ENCODE assay signal across 8 mouse cellular contexts in genomic region chr12:86824860-86825583, GRCm38 (mm10). TPM values are rescaled to one million over a fixed set of nuclear protein-coding genes. Genes with fewer than 3 reads are reported as not detected.
DNase-seq lines count a peak whose midpoint lies in the region; ATAC-seq and TF ChIP-seq lines count a peak whose summit lies in the region.

No protein-coding gene starts in this region.

- in situ Hi-C loops in ES-E14 (cut with MboI; ENCODE audit: low sequenced_read_pairs in 2 of 2, unreplicated experiment in 2 of 2) = no loop called here

- H3K4me1 ChIP-seq in ES-E14 (ENCODE audit: control insufficient read depth in 2 of 2, insufficient read depth in 2 of 2, low read length in 2 of 2, poor library complexity in 1 of 2) = peaks cover 4 to 22% of the 10 kb centered on the region in 2 experiments
- H3K4me1 ChIP-seq in forebrain, embryonic 15.5 days = peaks cover 64% of the 10 kb centered on the region

- peak overlapping the region; percentile 37 for H3K4me2 ChIP-seq in forebrain, embryonic 15.5 days (replicated peaks)

- no peaks in the 10 kb centered on the region for H3K27me3 ChIP-seq in forebrain, embryonic 15.5 days

- TF ChIP-seq CTCF in layer of hippocampus, adult 2 months (conservative IDR thresholded peaks at IDR 0.05) = no peak

- ATAC-seq in forebrain, embryonic 15.5 days (replicated peaks) = peak; percentile 37

- peak overlapping the region; percentile 6; the same call in 1 of the 2 replicates for H3K9ac ChIP-seq in ES-E14 (ENCODE audit: insufficient read depth, low read depth, low read length, poor library complexity, severe bottlenecking)
- peak overlapping the region; percentile 34 for H3K9ac ChIP-seq in forebrain, embryonic 15.5 days (replicated peaks)

- DNase-seq in ES-E14 (ENCODE audit: low read depth, low spot score) = no peak
- peak; percentile 82 for DNase-seq in c-Kit-positive CD71-positive TER-119-positive erythroid progenitor cells, embryonic 14.5 days (ENCODE audit: low spot score)
- DNase-seq in heart, postnatal 36 days = peak; percentile 85 to 90
- peak; percentile 58 to 73 for DNase-seq in layer of hippocampus, adult 2 months (ENCODE audit: low spot score in 2 of 2)
- peak; percentile 94 for DNase-seq in lung, postnatal 10 days
- DNase-seq in ovary, postnatal 10 days (ENCODE audit: low spot score) = peak; percentile 62
- DNase-seq in thymus, postnatal 14 days = peak; percentile 73

- no peaks in the 10 kb centered on the region for H3K36me3 ChIP-seq in ES-E14 (ENCODE audit: control insufficient read depth, insufficient read depth, low read length, poor library complexity, severe bottlenecking)
- no peaks in the 10 kb centered on the region for H3K36me3 ChIP-seq in forebrain, embryonic 15.5 days

- WGBS in forebrain, embryonic 15.5 days = 2% methylated on average over 14 of the region's 14 CpGs

- peak overlapping the region; percentile 92 for H3K27ac ChIP-seq in ES-E14 (ENCODE audit: insufficient read depth, low read depth, low read length, poor library complexity, severe bottlenecking)
- H3K27ac ChIP-seq in forebrain, embryonic 15.5 days (replicated peaks) = peak overlapping the region; percentile 97
- H3K27ac ChIP-seq in layer of hippocampus, adult 2 months = peak overlapping the region; percentile 92

- no peaks in the 10 kb centered on the region for H3K9me3 ChIP-seq in ES-E14 (ENCODE audit: control insufficient read depth, insufficient read depth, low read depth, low read length)
- H3K9me3 ChIP-seq in forebrain, embryonic 15.5 days = no peaks in the 10 kb centered on the region

- H3K4me3 ChIP-seq in ES-E14 (ENCODE audit: insufficient read depth in 1 of 2, low read depth in 1 of 2, low read length in 2 of 2, poor library complexity in 1 of 2, severe bottlenecking in 1 of 2) = peak overlapping the region; percentile 23 to 57
- no peak overlapping the region for H3K4me3 ChIP-seq in forebrain, embryonic 15.5 days
- H3K4me3 ChIP-seq in layer of hippocampus, adult 2 months = no peak overlapping the region; the same call in 1 of the 2 replicates

- intact Hi-C loops in heart, postnatal 36 days (cut with DNase I) = loop anchor here (2.0 kb wide), 1 partner anchor 70 kb away; no protein-coding TSS in a partner anchor

TF ChIP-seq in ES-E14, 5 proteins besides CTCF, POLR2A, EP300 and RAD21:
- no peak for TF ChIP-seq ZNF384 (IDR thresholded peaks at IDR 0.05; ENCODE audit: low read depth, low read length)
- TF ChIP-seq MAFK (IDR thresholded peaks at IDR 0.05; ENCODE audit: insufficient read depth, low read depth, low read length) = no peak
- no peak for TF ChIP-seq HCFC1 (IDR thresholded peaks at IDR 0.05; ENCODE audit: borderline replicate concordance, insufficient read depth, low read length)
- no peak for TF ChIP-seq ZC3H11A (IDR thresholded peaks at IDR 0.05; ENCODE audit: borderline replicate concordance, low read depth, low read length)
- no peak for TF ChIP-seq CHD2 (IDR thresholded peaks at IDR 0.05; ENCODE audit: low read depth, low read length)

RNA-seq across cellular contexts. Expression of gene Irf2bpl, which starts 59.6 kb away (rescaled TPM):
- total RNA-seq in ES-E14 (2012; rRNA removed) = 39.5 and 43.2 TPM in 2 replicates
- polyA plus RNA-seq in forebrain, embryonic 15.5 days (2015; fragmentation: Nextera tagmentation; extraction: Ambion mirVana) = 94.9 and 95.8 TPM in 2 replicates
- 10 to 100 TPM; 36.1 to 37.0 TPM for total RNA-seq in heart, postnatal 36 days (2021)
- 10 to 100 TPM; 69.8 to 70.2 TPM for total RNA-seq in layer of hippocampus, adult 2 months (2021)

Comparison
In these comparisons a context has a peak if more than half of its experiments do, and no peak if none do; other contexts are left out.
1. H3K4me3 ChIP-seq: peak in ES-E14 (2 of 2); none in forebrain, embryonic 15.5 days (single experiment) and layer of hippocampus, adult 2 months (single experiment).
2. Peak in every context shown above with its lines, with median percentiles within 50 percentile points of each other: H3K27ac ChIP-seq.